Mouse (Mus musculus) heart, embryonic 11.5 days (tissue): ENCODE data around the gene Mga. TPM values are rescaled to one million over a fixed set of nuclear protein-coding genes. Genes with fewer than 3 reads are reported as not detected.

Source experiments
- ATAC-seq: fragments of 200-750 bp; cut with Nextera tagmentation; replicated peaks from 2 replicates; pipeline ENCODE4 v1.8.0; 2017; ENCODE audit warnings: moderate library complexity; ENCODE audit not compliant: insufficient number of reproducible peaks, low FRiP score, low TSS enrichment
- H3K27ac ChIP-seq: fragments of 300-500 bp; sonication (generic); 2 replicates; pipeline ENCODE4 v1.5.1; 2014; ENCODE audit warnings: mild to moderate bottlenecking, low read depth, low read length
- H3K27me3 ChIP-seq: fragments of 300-500 bp; sonication (generic); 2 replicates; pipeline ENCODE4 v1.6.1; 2014; ENCODE audit warnings: mild to moderate bottlenecking, low read length, mixed read lengths; ENCODE audit not compliant: control insufficient read depth, insufficient read depth
- H3K36me3 ChIP-seq: fragments of 300-500 bp; sonication (generic); 2 replicates; pipeline ENCODE4 v1.6.1; 2014; ENCODE audit warnings: mild to moderate bottlenecking, low read length, moderate library complexity, mixed read lengths; ENCODE audit not compliant: control insufficient read depth, insufficient read depth
- H3K4me1 ChIP-seq: fragments of 300-500 bp; sonication (generic); 2 replicates; pipeline ENCODE4 v1.6.1; 2014; ENCODE audit warnings: low read length; ENCODE audit not compliant: control insufficient read depth, insufficient read depth
- H3K4me2 ChIP-seq: fragments of 300-500 bp; sonication (generic); 2 replicates; pipeline ENCODE4 v1.6.1; 2014; ENCODE audit warnings: mild to moderate bottlenecking, moderate library complexity
- H3K4me3 ChIP-seq: fragments of 300-500 bp; sonication (generic); 2 replicates; pipeline ENCODE4 v1.5.1; 2014; ENCODE audit warnings: low read depth, low read length
- H3K9ac ChIP-seq: fragments of 300-500 bp; sonication (generic); 2 replicates; pipeline ENCODE4 v1.6.1; 2014; ENCODE audit warnings: mild to moderate bottlenecking, low read depth, low read length, moderate library complexity
- H3K9me3 ChIP-seq: fragments of 300-500 bp; sonication (generic); replicated peaks from 2 replicates; pipeline ENCODE4 v1.6.1; 2016; ENCODE audit warnings: low read length; ENCODE audit not compliant: control insufficient read depth
- WGBS: fragments of 180-500 bp; shearing (Covaris S2); extraction: QIAGEN DNeasy Blood & Tissue Kit; methylation state at CpG from one replicate; pipeline ENCODE4 v1.1.7; 2014; ENCODE audit not compliant: insufficient replicate concordance; 5-methylcytosine and 5-hydroxymethylcytosine counted together
- polyA plus RNA-seq: library from polyadenylated mRNA; unstranded; fragments of >200 nt; fragmentation: Nextera tagmentation; extraction: Ambion mirVana; gene quantifications from 2 replicates; pipeline ENCODE4 v1.2.1, GENCODE M21; 2014

The Mga gene
- polyA plus RNA-seq, 1 experiment from 2014 or later, result 30.1 TPM

- H3K9me3 ChIP-seq, result no peaks in the 10 kb centered on the region
- peaks cover 3% of the 10 kb centered on the region; the same call in 1 of the 2 replicates for H3K4me1 ChIP-seq
- H3K4me2 ChIP-seq, result peak within 1 kb of the TSS; percentile 78
- peak within 1 kb of the TSS; percentile 63 for H3K4me3 ChIP-seq
- H3K36me3 ChIP-seq, result no peaks in the 10 kb centered on the region
- peak; percentile 75 for ATAC-seq
- H3K9ac ChIP-seq, result peak within 1 kb of the TSS; percentile 83
- H3K27ac ChIP-seq, result peak within 1 kb of the TSS; percentile 17; the same call in 1 of the 2 replicates
- H3K27me3 ChIP-seq, result no peaks in the 10 kb centered on the region
- 1% methylated on average over 19 of the region's 19 CpGs for WGBS
These were observed 75.5 kb downstream of the Mga start, which contains the start of gene Mapkbp1 for GRCm38 (mm10) chr2:119972537-119972879. Gene Mapkbp1, plus strand, starts transcription at chr2:119972699.

GRCm38 (mm10) chr2:119980343-119980986 is 83.4 kb downstream of the Mga start:
- 80% methylated on average over 7 of the region's 7 CpGs for whole genome bisulfite sequencing
- H3K36me3 ChIP-seq, result no peaks in the 10 kb centered on the region
- H3K4me3 ChIP-seq, result no peak overlapping the region
- H3K9me3 ChIP-seq, result no peaks in the 10 kb centered on the region
- no peak overlapping the region for H3K9ac ChIP-seq
- ATAC-seq, result no peak
- no peak overlapping the region for H3K4me2 ChIP-seq
- H3K27ac ChIP-seq, result no peak overlapping the region
- H3K4me1 ChIP-seq, result no peaks in the 10 kb centered on the region
- H3K27me3 ChIP-seq, result no peaks in the 10 kb centered on the region

- H3K36me3 ChIP-seq, result no peaks in the 10 kb centered on the region
- H3K27ac ChIP-seq, result no peak overlapping the region
- ATAC-seq, result no peak
- no peak overlapping the region for H3K4me3 ChIP-seq
- no peaks in the 10 kb centered on the region for H3K4me1 ChIP-seq
- H3K27me3 ChIP-seq, result no peaks in the 10 kb centered on the region
- no peaks in the 10 kb centered on the region for H3K9me3 ChIP-seq
- H3K4me2 ChIP-seq, result no peak overlapping the region
- H3K9ac ChIP-seq, result no peak overlapping the region
- WGBS, result 73% methylated on average over 2 of the region's 2 CpGs
These were observed 84.6 kb downstream of the Mga start for GRCm38 (mm10) chr2:119981631-119982030.

GRCm38 (mm10) chr2:119985871-119986270 is 88.8 kb downstream of the Mga start:
- no peaks in the 10 kb centered on the region for H3K9me3 ChIP-seq
- no peak overlapping the region for H3K27ac ChIP-seq
- no peak overlapping the region for H3K4me3 ChIP-seq
- H3K36me3 ChIP-seq, result no peaks in the 10 kb centered on the region
- WGBS, result 61% methylated on average over 8 of the region's 8 CpGs
- H3K9ac ChIP-seq, result no peak overlapping the region
- H3K4me2 ChIP-seq, result no peak overlapping the region
- ATAC-seq, result no peak
- no peaks in the 10 kb centered on the region for H3K4me1 ChIP-seq
- H3K27me3 ChIP-seq, result no peaks in the 10 kb centered on the region

GRCm38 (mm10) chr2:119986369-119986768 is 89.3 kb downstream of the Mga start:
- H3K36me3 ChIP-seq, result no peaks in the 10 kb centered on the region
- no peaks in the 10 kb centered on the region for H3K27me3 ChIP-seq
- no peak overlapping the region for H3K9ac ChIP-seq
- ATAC-seq, result no peak
- no peak overlapping the region for H3K27ac ChIP-seq
- 54% methylated on average over 6 of the region's 6 CpGs for WGBS
- H3K4me2 ChIP-seq, result no peak overlapping the region
- no peaks in the 10 kb centered on the region for H3K9me3 ChIP-seq
- H3K4me3 ChIP-seq, result no peak overlapping the region
- H3K4me1 ChIP-seq, result no peaks in the 10 kb centered on the region

GRCm38 (mm10) chr2:119987441-119987840 is 90.4 kb downstream of the Mga start:
- H3K9ac ChIP-seq, result no peak overlapping the region
- no peaks in the 10 kb centered on the region for H3K9me3 ChIP-seq
- H3K4me1 ChIP-seq, result no peaks in the 10 kb centered on the region
- H3K4me2 ChIP-seq, result no peak overlapping the region
- H3K36me3 ChIP-seq, result no peaks in the 10 kb centered on the region
- no peak overlapping the region for H3K4me3 ChIP-seq
- 92% methylated on average over 2 of the region's 2 CpGs for WGBS
- ATAC-seq, result no peak
- H3K27me3 ChIP-seq, result no peaks in the 10 kb centered on the region
- no peak overlapping the region for H3K27ac ChIP-seq

- H3K27me3 ChIP-seq, result no peaks in the 10 kb centered on the region
- no peak overlapping the region for H3K4me3 ChIP-seq
- no peaks in the 10 kb centered on the region for H3K4me1 ChIP-seq
- H3K9me3 ChIP-seq, result no peaks in the 10 kb centered on the region
- H3K4me2 ChIP-seq, result no peak overlapping the region
- 86% methylated on average over 4 of the region's 4 CpGs for WGBS
- H3K36me3 ChIP-seq, result no peaks in the 10 kb centered on the region
- no peak for ATAC-seq
- H3K9ac ChIP-seq, result no peak overlapping the region
- H3K27ac ChIP-seq, result no peak overlapping the region
These were observed 91.9 kb downstream of the Mga start for GRCm38 (mm10) chr2:119988952-119989351.

GRCm38 (mm10) chr2:119990881-119991280 is 93.9 kb downstream of the Mga start:
- no peak overlapping the region for H3K27ac ChIP-seq
- no peak overlapping the region for H3K4me3 ChIP-seq
- no peak overlapping the region for H3K4me2 ChIP-seq
- no peaks in the 10 kb centered on the region for H3K9me3 ChIP-seq
- 82% methylated on average over 6 of the region's 6 CpGs for WGBS
- H3K9ac ChIP-seq, result no peak overlapping the region
- no peaks in the 10 kb centered on the region for H3K36me3 ChIP-seq
- H3K27me3 ChIP-seq, result no peaks in the 10 kb centered on the region
- no peak for ATAC-seq
- peaks cover 4% of the 10 kb centered on the region; the same call in 1 of the 2 replicates for H3K4me1 ChIP-seq

- ATAC-seq, result no peak
- 69% methylated on average over 2 of the region's 2 CpGs for WGBS
- Histone ChIP-seq H3K9me3 (no peaks in the 10 kb centered on the region), H3K27ac (no peak overlapping the region), H3K4me1 (peaks cover 4% of the 10 kb centered on the region; the same call in 1 of the 2 replicates), H3K36me3 (no peaks in the 10 kb centered on the region), H3K9ac (no peak overlapping the region), H3K4me3 (no peak overlapping the region), H3K27me3 (no peaks in the 10 kb centered on the region), H3K4me2 (no peak overlapping the region)
These were observed 95.3 kb downstream of the Mga start for GRCm38 (mm10) chr2:119992349-119992748.
